Mouse (Mus musculus): ENCODE measurements at regions not wholly inside any gene's neighbourhood (a gene's known extent, or its start where the extent isn't known, plus 50 kb on each side); places are given as distances from the start of the nearest gene placed in this dataset.

DNA sequence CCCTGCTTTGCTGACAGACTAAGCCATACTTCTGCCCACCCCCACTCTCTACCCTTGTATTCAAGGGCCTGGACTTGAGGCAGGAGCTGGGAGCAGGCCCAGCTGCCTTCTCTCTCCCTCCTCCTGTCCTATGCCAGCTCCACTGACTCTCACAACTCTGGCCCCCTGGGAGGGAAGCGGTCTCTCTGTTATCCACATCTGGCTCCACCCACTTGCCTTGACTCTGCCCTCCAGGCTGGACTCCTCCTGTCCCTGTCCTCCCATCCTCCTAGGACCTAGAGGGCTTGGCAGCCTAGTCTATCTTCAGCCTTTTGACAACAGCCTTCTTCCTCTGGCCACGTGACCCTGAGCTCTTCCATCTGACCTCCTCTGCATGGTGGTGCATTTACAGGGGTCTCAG, 80.0 kb upstream of the Rxra start:
- TF ChIP-seq POLR2A (IDR thresholded peaks at IDR 0.05; ENCODE audit: borderline replicate concordance, insufficient read depth, low read length) (no peak), CTCF (IDR thresholded peaks at IDR 0.05; ENCODE audit: borderline replicate concordance, insufficient read depth, low read depth, low read length) (no peak)
